Mouse (Mus musculus): ENCODE results near the gene Gm28576.
"Not testable (repeated sequence)": the region's sequence is repeated elsewhere in the genome, so short reads cannot be mapped to it uniquely, and the experiment has no call there.

Gm28576 gene

DNA sequence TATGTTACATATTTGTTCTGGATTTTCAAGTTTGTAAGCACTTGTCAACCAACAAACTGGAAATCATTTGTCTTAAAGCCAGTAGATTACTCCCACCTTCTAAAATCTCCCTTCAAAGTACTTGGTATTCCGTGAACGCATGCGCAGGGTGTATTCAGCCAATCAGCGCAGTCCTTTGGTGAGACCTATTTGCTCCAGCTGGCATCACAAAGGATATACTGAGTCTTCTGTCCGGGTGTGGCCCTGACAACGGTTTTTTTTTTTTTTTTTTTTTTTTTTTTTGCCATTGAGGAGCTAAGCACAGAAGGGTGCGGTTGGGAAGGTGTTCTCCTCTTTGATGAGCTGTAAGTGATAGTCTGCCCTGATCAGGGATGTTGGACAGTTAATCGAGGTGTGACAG lies at the start of gene Gm28576:
Gm28576 (plus strand) TSS at position 301 of the 400 bp plus-strand sequence.
- not testable (repeated sequence) for DNase-seq

All from cerebellum, adult 11-12 months (tissue).